Mouse (Mus musculus): Measurements from ENCODE around the gene Etfa. TPM values are rescaled to one million over a fixed set of nuclear protein-coding genes. Genes with fewer than 3 reads are reported as not detected.

The Etfa gene
- 153 and 171 TPM in 2 replicates for polyA plus RNA-seq (2015; fragmentation: Nextera tagmentation; extraction: Ambion mirVana)

DNA sequence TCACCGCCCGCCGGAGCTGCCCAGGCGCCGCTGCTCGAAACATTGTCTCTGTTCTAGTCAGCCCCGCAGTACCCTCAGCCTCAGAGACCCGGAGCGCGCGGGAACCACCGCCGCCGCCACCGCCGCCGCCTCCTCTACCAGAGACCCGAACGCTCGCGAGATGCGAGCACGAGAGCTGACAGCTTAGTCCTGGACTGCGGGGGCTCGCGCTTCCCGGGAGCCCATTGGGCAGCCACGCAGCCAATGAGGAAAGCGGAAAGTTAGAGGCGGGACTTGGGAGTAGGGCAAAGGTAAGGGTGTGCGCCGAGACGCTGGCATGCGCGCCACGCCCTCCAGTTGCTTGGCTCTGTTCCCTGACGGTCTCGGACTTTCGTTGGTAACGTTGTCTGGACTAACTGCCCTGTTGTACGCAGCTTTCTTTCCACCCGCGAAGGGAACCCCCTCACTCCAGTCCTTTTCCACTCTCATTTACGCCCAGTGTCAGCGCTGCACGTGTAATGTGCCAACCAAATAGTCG lies at the start of gene Etfa:
Gene Etfa (minus strand): TSS at position 217 of the 517 bp plus-strand sequence.

GRCm38 (mm10) chr9:55538377-55538776 lies 26.3 kb upstream of the Etfa start, which contains the start of gene Isl2:
Gene Isl2, plus strand, starts transcription at chr9:55538672.

Other genes with a start within 250 kb of the Etfa start
- gene Nrg4, start 185.4 kb downstream of the Etfa start, polyA plus RNA-seq (2015; fragmentation: Nextera tagmentation; extraction: Ambion mirVana), result 0.57 and 0.71 TPM in 2 replicates
- 0.05 TPM in 1 of 2 replicates, not detected in the other for gene Tmem266, start 185.3 kb downstream of the Etfa start, polyA plus RNA-seq (2015; fragmentation: Nextera tagmentation; extraction: Ambion mirVana)
- 0.22 and 0.51 TPM in 2 replicates for gene Isl2, start 26.4 kb upstream of the Etfa start, polyA plus RNA-seq (2015; fragmentation: Nextera tagmentation; extraction: Ambion mirVana)

All from urinary bladder, postnatal 0 days (tissue).